In genomic region chr16:70395276-70395675, GRCm38 (mm10) we compare ENCODE assay signal across 20 mouse cellular contexts.
A peak's percentile ranks its signal among the peaks of the same experiment; 100 is the strongest.
DNase-seq lines count a peak whose midpoint lies in the region; ATAC-seq lines count a peak whose summit lies in the region.
"Had no signal": no experiment of that assay in that cellular context is flagged by ENCODE, and none has a peak within 500 bp of the region (broad histone marks: within the 10 kb centered on the region; RNA-seq: fewer than 3 reads in every experiment).

No protein-coding gene starts in this region.

- DNase-seq in thymus, postnatal 0 days (ENCODE audit: low spot score), result peak; percentile 16
- DNase-seq in thymus, adult 18-20 months, result no peak
- peak; percentile 42 for DNase-seq in naive thymus-derived CD4-positive, alpha-beta T cell, adult 2 months (ENCODE audit: low read depth)
- DNase-seq in ovary, postnatal 10 days (ENCODE audit: low spot score), result no peak
- DNase-seq in adrenal gland, adult 2 months, result no peak
- DNase-seq: adrenal gland, adult 8-10 months; adrenal gland, postnatal 36 days; B cell, adult 2 months; cerebellum, adult 18-20 months; cerebellum, adult 9-10 months; cerebellum, postnatal 14 days; forebrain, postnatal 0 days; gastrocnemius, adult 2 months; gastrocnemius, postnatal 14 days; heart, adult 11 months had no signal

- peak; percentile 88 for ATAC-seq in activated CD4-positive, CD25-positive, alpha-beta regulatory T cell, adult 4 months
- ATAC-seq: forebrain, embryonic 14.5 days; forebrain, postnatal 0 days; hindbrain, postnatal 0 days; intestine, postnatal 0 days; Patski had no signal

Comparison
In these comparisons a context has a peak if more than half of its experiments do, and no peak if none do; other contexts are left out.
1. DNase-seq: peak in thymus, postnatal 0 days (single experiment) and naive thymus-derived CD4-positive, alpha-beta T cell, adult 2 months (single experiment); none in thymus, adult 18-20 months (0 of 2), ovary, postnatal 10 days (single experiment) and adrenal gland, adult 2 months (single experiment).